Mouse (Mus musculus) liver, adult (tissue): Measurements from ENCODE around the gene Rbfox1.

Experiments used
- GATA4 ChIP-seq: IDR thresholded peaks from 2 replicates; pipeline ENCODE4 v1.6.1; 2014; ENCODE audit warnings: mild to moderate bottlenecking, low read length; ENCODE audit not compliant: insufficient replicate concordance

The Rbfox1 gene

DNA sequence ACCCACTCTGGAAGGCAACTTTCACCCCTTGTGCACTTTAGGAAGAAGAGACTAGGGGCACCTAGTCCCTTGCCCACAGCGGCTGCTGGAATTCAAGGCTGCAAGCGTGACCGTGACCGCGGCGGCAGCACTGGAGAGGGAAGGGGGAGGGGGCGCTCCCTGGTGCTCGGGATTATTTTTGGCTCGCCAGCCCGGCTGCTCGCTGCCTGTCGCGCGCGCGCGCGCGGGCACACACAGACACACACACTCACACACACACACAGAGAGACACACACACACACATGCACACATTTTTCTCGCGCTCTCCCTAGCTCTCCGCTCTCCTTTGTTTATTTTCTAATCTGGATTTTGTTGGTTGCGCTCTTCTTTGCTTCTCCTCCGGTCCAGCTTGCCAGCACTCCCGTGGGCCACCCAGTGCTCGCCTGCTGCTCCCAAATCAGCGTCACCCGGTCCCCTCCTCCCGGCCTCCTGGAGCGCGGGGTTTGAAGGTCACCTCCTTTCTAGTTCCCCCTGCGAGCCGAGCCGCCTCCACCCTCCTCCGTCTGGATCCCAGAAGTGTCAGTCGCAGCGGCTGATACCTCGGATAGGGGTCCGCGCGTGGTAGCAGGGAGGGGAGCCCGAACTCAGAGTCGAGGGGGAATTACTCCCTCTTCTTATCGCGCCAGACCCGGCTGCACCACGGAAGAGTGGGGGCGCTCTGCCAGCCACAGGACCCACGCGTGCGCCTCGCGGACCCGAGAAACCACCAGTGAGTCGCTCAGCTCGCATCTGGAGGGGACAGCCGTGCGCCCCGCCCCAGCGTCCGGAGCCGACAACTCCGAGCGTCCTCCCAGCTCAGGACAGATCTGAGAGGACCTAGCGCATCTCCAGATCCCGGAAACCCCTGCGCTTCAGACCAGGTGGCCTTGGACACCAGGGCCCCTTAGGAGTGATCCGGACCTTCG, at the start of gene Rbfox1:
Gene Rbfox1, plus strand, starts transcription at position 610 of the 944 bp plus-strand sequence.
- no peak for TF ChIP-seq GATA4

GRCm38 (mm10) chr16:5836744-5837143, 48.4 kb upstream of the Rbfox1 start:
- no peak for TF ChIP-seq GATA4

- no peak for TF ChIP-seq GATA4
Observed at GRCm38 (mm10) chr16:5841167-5841566, 44.0 kb upstream of the Rbfox1 start.

DNA sequence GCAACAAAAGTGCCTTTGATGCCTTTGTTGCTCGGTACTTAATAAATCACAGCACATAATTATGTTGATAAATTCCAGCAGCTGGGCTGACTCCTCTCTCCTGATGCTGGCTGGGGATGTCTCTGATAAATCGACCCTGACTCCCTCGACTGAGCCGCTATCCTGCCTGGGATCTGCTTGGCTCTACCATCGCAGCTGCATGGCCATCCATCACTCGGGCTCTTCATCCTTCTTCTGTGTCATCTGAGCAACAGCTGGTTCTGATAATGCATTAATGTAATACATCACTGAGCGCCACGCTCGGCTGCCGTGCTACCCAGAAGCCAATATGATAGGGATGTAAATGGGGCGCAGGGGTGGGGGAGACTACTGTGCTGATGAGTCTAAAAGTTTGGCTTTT, 39.5 kb upstream of the Rbfox1 start:
- no peak for TF ChIP-seq GATA4

- TF ChIP-seq GATA4, result no peak
Observed at GRCm38 (mm10) chr16:5853055-5853454, 32.1 kb upstream of the Rbfox1 start.

DNA sequence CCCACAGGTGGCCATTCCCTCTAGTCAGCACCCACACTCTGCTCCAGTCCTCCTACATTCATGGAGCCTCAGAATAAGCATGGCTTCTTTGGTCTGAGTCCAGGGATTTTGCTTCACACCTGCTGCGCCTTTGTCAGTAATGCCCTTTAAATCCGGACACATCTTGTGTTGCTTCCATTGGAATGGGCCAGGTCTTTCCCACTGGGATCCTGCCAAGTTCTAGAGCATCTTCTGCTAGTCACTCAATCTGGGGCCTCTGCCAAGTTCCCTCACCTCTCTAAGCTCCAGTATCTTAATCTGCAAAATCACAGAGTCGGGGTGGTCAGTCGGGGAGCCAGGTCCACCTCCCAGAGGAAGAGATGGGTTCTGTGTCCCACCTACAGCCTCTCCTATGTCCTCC, 20.8 kb upstream of the Rbfox1 start:
- TF ChIP-seq GATA4, result no peak

GRCm38 (mm10) chr16:5866966-5867365, 18.2 kb upstream of the Rbfox1 start:
- no peak for TF ChIP-seq GATA4

GRCm38 (mm10) chr16:5870391-5870790, 14.8 kb upstream of the Rbfox1 start:
- TF ChIP-seq GATA4, result no peak

GRCm38 (mm10) chr16:5881820-5882219, 3.3 kb upstream of the Rbfox1 start:
- no peak for TF ChIP-seq GATA4

GRCm38 (mm10) chr16:5885690-5886050, 515 bp downstream of the Rbfox1 start:
- no peak for TF ChIP-seq GATA4

GRCm38 (mm10) chr16:5895564-5895963, 10.4 kb downstream of the Rbfox1 start:
- TF ChIP-seq GATA4, result no peak

DNA sequence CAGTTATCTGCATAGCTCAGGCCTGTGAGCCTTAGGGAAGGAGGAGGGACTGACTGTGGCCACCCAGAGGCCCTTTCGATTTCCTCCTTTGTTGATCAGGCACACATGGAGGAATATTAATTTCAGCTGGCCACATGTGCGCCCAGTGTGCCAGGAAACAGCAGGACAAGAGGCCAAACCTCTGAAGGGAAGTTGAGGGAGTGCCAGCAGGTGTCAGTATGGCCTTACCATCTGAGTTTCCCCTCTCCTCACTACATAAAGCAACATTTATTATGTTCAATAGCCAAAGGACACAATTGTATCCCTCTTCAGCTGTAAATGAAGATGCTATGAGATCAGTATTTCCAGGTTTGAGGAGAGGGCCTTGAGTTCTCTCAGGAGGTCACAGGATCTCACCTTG, 13.2 kb downstream of the Rbfox1 start:
- TF ChIP-seq GATA4, result no peak

DNA sequence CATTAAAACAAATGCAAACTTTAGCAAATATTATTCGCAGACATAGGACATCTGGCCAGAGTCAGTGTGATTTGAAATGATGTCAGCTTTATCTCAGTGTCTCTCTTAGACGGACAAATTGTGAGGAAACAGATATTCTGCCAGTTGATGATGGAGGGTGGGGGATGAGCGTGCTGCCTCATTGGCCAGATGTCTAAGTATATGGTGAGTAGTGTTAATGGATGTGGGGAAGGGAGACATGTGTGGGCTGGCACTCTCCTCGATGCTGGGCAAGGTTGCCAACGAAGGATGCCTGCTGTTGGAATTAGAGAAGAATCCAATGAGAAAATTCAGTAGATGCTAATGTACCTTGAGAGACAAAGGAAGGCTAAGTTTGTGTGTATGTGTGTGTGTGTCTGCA, 25.6 kb downstream of the Rbfox1 start:
- no peak for TF ChIP-seq GATA4

DNA sequence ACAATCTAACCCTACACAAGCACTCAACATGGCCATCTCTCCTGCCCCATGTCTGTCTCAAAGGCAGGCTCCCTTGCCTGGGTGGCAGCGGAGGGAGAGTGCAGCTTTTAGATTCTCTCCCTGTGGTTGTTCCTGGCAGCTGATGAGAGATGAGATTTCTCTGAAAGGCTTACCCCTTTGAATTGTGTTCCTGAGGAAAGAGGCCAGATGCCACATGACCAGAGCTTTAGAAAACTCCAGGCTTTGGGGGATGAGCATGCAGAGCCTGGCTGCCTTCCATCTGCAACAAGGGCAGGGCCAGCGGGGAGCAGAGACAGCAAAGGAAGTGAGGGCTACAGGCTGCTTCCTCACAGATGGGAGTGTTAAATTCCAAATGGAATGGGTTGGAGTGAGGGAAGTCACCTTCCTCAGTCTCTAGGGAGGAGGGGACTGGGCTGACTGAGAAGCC, 26.7 kb downstream of the Rbfox1 start:
- TF ChIP-seq GATA4, result no peak

GRCm38 (mm10) chr16:5917937-5918336, 32.8 kb downstream of the Rbfox1 start:
- TF ChIP-seq GATA4, result no peak

DNA sequence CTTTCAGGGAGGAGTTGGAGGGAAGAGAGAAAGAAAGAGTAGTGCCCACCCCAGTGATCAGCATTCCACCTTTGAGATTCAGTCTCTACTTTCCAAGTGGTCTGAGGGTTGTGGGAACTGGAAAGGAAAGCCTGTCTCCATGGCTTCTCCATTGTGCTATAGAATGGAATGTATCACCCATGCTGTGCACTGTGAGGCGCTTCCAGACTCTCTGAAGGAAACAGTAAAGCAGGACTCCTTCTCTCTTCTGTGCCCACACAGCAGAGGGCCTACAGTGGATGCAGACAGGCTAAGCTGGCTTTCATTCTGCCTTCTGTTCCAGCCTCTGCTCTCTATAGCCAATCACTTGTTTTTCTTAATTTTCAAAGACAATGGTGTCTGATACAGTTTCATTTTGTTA, 41.8 kb downstream of the Rbfox1 start:
- no peak for TF ChIP-seq GATA4

GRCm38 (mm10) chr16:5931680-5932079, 46.5 kb downstream of the Rbfox1 start:
- no peak for TF ChIP-seq GATA4
